In the genomic region with DNA sequence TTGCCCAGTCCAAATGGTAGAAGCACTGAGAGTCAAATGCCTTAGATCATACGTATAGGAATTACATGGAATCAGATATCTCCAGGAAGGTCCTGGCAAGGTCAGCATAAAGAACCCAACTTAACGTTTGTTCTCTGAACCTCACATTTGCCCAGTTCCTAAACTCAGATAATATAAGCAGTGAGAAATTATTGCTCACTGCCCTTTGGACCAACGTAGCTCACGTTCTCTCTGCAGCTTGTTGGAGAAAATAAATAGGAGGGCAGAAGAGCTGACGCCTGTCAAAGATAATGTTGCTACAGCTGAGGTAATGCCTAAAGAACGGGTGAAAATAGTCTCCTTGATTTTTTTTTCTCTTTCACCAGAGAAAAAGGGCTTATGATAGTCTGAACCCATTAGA, we compare ENCODE assay signal across 23 mouse cellular contexts.
"Had no signal": no experiment of that assay in that cellular context is flagged by ENCODE, and none has a peak within 500 bp of the region (broad histone marks: within the 10 kb centered on the region; RNA-seq: fewer than 3 reads in every experiment).

No protein-coding gene starts in this region.

- H3K9ac ChIP-seq: heart, embryonic 13.5 days; heart, embryonic 15.5 days; hindbrain, embryonic 13.5 days; hindbrain, embryonic 15.5 days; limb, embryonic 12.5 days had no signal

- H3K4me3 ChIP-seq: heart, adult 2 months; heart, embryonic 13.5 days; heart, embryonic 15.5 days; hindbrain, embryonic 13.5 days; hindbrain, embryonic 15.5 days; left cerebral cortex, adult 2 months; limb, embryonic 10.5 days; limb, embryonic 12.5 days had no signal

- ATAC-seq: hindbrain, postnatal 0 days had no signal

- H3K27me3 ChIP-seq: heart, embryonic 13.5 days; heart, embryonic 15.5 days; hindbrain, embryonic 13.5 days; hindbrain, embryonic 15.5 days; limb, embryonic 12.5 days had no signal

- H3K4me1 ChIP-seq: heart, embryonic 13.5 days; heart, embryonic 15.5 days; hindbrain, embryonic 15.5 days; limb, embryonic 10.5 days; limb, embryonic 12.5 days had no signal

- H3K9me3 ChIP-seq: heart, embryonic 15.5 days; hindbrain, embryonic 15.5 days; limb, embryonic 10.5 days had no signal

- H3K4me2 ChIP-seq: heart, embryonic 11.5 days; heart, embryonic 13.5 days; heart, embryonic 15.5 days; hindbrain, embryonic 13.5 days; hindbrain, embryonic 15.5 days; limb, embryonic 12.5 days; liver, embryonic 11.5 days had no signal

- H3K36me3 ChIP-seq: heart, embryonic 13.5 days; heart, embryonic 15.5 days; hindbrain, embryonic 13.5 days; hindbrain, embryonic 15.5 days; limb, embryonic 10.5 days; limb, embryonic 12.5 days had no signal

- DNase-seq: gastrocnemius, postnatal 14 days; gastrocnemius, postnatal 36 days; heart, adult 11 months; heart, adult 2 months; heart, postnatal 14 days; heart, postnatal 36 days; kidney, adult 18-20 months; kidney, adult 8-10 months; kidney, postnatal 10 days; kidney, postnatal 25 days; kidney, postnatal 4 days; layer of hippocampus, adult 9-11 months; liver had no signal

- H3K27ac ChIP-seq: heart, adult 2 months; heart, embryonic 13.5 days; heart, embryonic 15.5 days; hindbrain, embryonic 13.5 days; hindbrain, embryonic 15.5 days; hindbrain, postnatal 0 days; left cerebral cortex, adult 2 months; limb, embryonic 10.5 days; limb, embryonic 12.5 days had no signal
